Mouse (Mus musculus) forebrain, embryonic 12.5 days (tissue): Measurements from ENCODE around the gene Dennd2a. TPM values are rescaled to one million over a fixed set of nuclear protein-coding genes. Genes with fewer than 3 reads are reported as not detected.

Experiments used
- ATAC-seq: fragments of 200-750 bp; cut with Nextera tagmentation; 2 replicates; pipeline ENCODE4 v1.8.0; 2017; ENCODE audit warnings: moderate TSS enrichment; ENCODE audit not compliant: low FRiP score
- H3K27ac ChIP-seq: fragments of 300-500 bp; sonication (generic); 2 replicates; pipeline ENCODE4 v1.5.1; 2016; ENCODE audit warnings: mild to moderate bottlenecking
- H3K27me3 ChIP-seq: fragments of 300-500 bp; sonication (generic); 2 replicates; pipeline ENCODE4 v1.6.1; 2016; ENCODE audit warnings: mild to moderate bottlenecking
- H3K36me3 ChIP-seq: fragments of 300-500 bp; sonication (generic); replicated peaks from 2 replicates; pipeline ENCODE4 v1.6.1; 2016; ENCODE audit warnings: mild to moderate bottlenecking
- H3K4me1 ChIP-seq: fragments of 300-500 bp; sonication (generic); 2 replicates; pipeline ENCODE4 v1.6.1; 2016
- H3K4me2 ChIP-seq: fragments of 300-500 bp; sonication (generic); 2 replicates; pipeline ENCODE4 v1.6.1; 2016; ENCODE audit warnings: mild to moderate bottlenecking, moderate library complexity
- H3K4me3 ChIP-seq: fragments of 300-500 bp; sonication (generic); replicated peaks from 2 replicates; pipeline ENCODE4 v1.5.1; 2016; ENCODE audit warnings: mild to moderate bottlenecking
- H3K9ac ChIP-seq: fragments of 300-500 bp; sonication (generic); 2 replicates; pipeline ENCODE4 v1.6.1; 2016; ENCODE audit warnings: mild to moderate bottlenecking
- H3K9me3 ChIP-seq: fragments of 300-500 bp; sonication (generic); 2 replicates; pipeline ENCODE4 v1.6.1; 2016
- WGBS: fragments of 180-500 bp; shearing (Covaris S2); methylation state at CpG from one replicate; pipeline ENCODE4 v1.1.7; 2016; 5-methylcytosine and 5-hydroxymethylcytosine counted together
- polyA plus RNA-seq: library from polyadenylated mRNA; unstranded; fragments of >200 nt; fragmentation: Nextera tagmentation; extraction: Ambion mirVana; gene quantifications from 2 replicates; pipeline ENCODE4 v1.2.1, GENCODE M21; 2016

The Dennd2a gene
- polyA plus RNA-seq, 1 experiment from 2014 or later = 37.6 TPM

- Histone ChIP-seq H3K9ac (no peak overlapping the region), H3K4me3 (no peak overlapping the region), H3K36me3 (peaks cover 52% of the 10 kb centered on the region), H3K27ac (no peak overlapping the region), H3K4me2 (no peak overlapping the region), H3K4me1 (peaks cover 7% of the 10 kb centered on the region), H3K27me3 (no peaks in the 10 kb centered on the region), H3K9me3 (no peaks in the 10 kb centered on the region)
- no peak for ATAC-seq
- 93% methylated on average over 7 of the region's 7 CpGs for WGBS
These were observed 21.9 kb upstream of the Dennd2a start for GRCm38 (mm10) chr6:39579552-39579951.

- no peak for ATAC-seq
- Histone ChIP-seq H3K27me3 (no peaks in the 10 kb centered on the region), H3K4me2 (peak overlapping the region; percentile 80), H3K9me3 (no peaks in the 10 kb centered on the region), H3K27ac (peak overlapping the region; percentile 95; the same call in 1 of the 2 replicates), H3K4me3 (peak overlapping the region; percentile 77), H3K36me3 (peaks cover 17% of the 10 kb centered on the region), H3K4me1 (peaks cover 13% of the 10 kb centered on the region), H3K9ac (peak overlapping the region; percentile 75)
- 74% methylated on average over 7 of the region's 7 CpGs for WGBS
These were observed 17.3 kb upstream of the Dennd2a start for GRCm38 (mm10) chr6:39574951-39575350.

- 17% methylated on average over 10 of the region's 10 CpGs for whole genome bisulfite sequencing
- H3K9me3 ChIP-seq = no peaks in the 10 kb centered on the region
- H3K4me2 ChIP-seq = peak overlapping the region; percentile 80
- no peak for ATAC-seq
- peak overlapping the region; percentile 77 for H3K4me3 ChIP-seq
- no peaks in the 10 kb centered on the region for H3K27me3 ChIP-seq
- H3K9ac ChIP-seq = peak overlapping the region; percentile 75
- H3K4me1 ChIP-seq = peaks cover 13% of the 10 kb centered on the region
- H3K27ac ChIP-seq = peak overlapping the region; percentile 95
- H3K36me3 ChIP-seq = peaks cover 13% of the 10 kb centered on the region
These were observed 16.8 kb upstream of the Dennd2a start for GRCm38 (mm10) chr6:39574555-39574869.

DNA sequence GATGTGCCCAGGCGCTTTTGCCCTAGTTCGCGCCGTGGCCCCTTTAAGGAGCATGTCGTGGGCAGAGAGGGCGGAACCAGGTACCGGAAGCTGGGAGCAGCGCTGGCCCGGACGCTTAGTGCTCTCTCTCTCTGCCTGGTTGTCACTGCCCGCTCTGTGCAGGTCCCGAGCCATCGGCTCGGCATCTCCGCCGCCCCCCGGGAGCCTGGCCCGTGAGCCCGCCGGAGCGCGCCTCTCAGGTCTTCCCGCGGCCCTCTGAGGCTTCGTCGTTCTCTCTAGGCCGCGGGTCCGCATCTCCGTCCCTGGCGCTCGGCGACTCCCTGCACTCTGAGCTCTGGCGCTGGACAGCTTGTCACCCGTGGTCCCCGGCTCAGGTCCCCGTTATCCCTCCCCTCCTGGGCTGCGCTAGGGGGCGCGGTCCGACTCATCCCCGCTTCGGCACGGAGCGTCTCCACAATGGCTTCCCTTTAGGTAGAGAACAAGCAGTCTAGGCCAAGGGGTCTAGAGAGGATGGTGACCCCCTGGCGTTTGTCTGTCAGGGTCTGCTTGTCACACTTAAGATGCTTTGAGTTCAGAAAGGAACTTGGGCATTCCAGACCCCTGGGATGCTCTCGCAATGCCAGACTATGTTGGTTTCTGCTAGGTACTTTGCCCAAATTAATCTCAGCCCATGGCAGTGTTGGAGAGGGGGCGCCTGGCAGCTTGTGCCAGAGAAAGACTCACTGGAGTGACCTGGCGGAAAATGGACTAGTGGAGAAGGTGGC is 16.3 kb upstream of the Dennd2a start, which contains the start of gene Adck2:
Gene Adck2, plus strand, starts transcription at position 83 of the 764 bp plus-strand sequence.
- Histone ChIP-seq H3K27ac (peak within 1 kb of the TSS; percentile 95), H3K4me2 (peak within 1 kb of the TSS; percentile 80), H3K9ac (peak within 1 kb of the TSS; percentile 75), H3K4me3 (peak within 1 kb of the TSS; percentile 77), H3K4me1 (peaks cover 13% of the 10 kb centered on the region), H3K9me3 (no peaks in the 10 kb centered on the region), H3K36me3 (peaks cover 8% of the 10 kb centered on the region), H3K27me3 (no peaks in the 10 kb centered on the region)
- ATAC-seq = peak; percentile 97
- under 1% methylated on average over 46 of the region's 49 CpGs for WGBS

DNA sequence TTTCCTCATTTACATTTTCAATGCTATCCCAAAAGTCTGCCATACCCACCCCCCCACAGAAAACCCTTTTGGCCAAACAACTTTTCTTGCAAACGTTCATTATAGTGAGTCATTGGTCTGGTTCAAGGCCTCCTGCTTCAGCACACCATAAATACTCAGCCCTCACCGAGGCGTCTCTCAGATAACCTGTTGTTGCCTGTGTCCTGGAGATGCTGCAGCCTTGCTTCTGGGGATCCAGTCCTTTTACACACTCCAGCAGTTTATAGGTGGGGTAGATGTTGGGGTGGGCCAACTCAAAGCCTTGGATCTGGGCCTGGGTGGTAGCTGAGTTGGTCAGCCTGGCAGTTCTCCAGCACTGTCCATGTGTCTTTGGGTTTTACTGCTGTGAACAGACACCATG is 12.8 kb upstream of the Dennd2a start:
- 82% methylated on average over 3 of the region's 3 CpGs for WGBS
- Histone ChIP-seq H3K27ac (no peak overlapping the region), H3K9me3 (no peaks in the 10 kb centered on the region), H3K36me3 (no peaks in the 10 kb centered on the region), H3K4me3 (no peak overlapping the region), H3K4me1 (peaks cover 13% of the 10 kb centered on the region), H3K27me3 (0 out of 2 replicates have a peak, but pooled peaks cover 2% of the 10 kb centered on the region), H3K9ac (no peak overlapping the region), H3K4me2 (no peak overlapping the region)
- ATAC-seq = no peak

DNA sequence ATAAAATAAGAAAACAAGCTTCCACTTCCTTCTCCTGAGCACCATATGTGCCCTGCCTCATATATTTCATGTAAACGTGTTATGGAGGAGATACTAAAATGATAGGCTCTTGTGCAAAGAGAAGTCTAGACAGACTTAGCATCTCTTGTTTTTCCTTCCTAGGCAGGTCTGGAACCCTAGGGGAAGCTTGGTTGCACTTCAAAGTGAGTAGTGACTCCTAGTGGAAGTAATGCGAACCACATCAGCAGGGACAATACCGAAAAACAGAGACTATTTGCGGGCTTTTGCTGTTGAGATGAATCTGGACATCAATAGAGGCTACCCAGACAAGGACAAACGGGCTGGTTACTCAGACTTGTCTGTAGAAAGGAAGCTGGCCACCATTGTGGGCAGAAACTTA is 9.9 kb upstream of the Dennd2a start:
- no peak overlapping the region for H3K27ac ChIP-seq
- H3K4me1 ChIP-seq = no peaks in the 10 kb centered on the region
- no peak overlapping the region for H3K9ac ChIP-seq
- no peak for ATAC-seq
- H3K4me2 ChIP-seq = no peak overlapping the region
- H3K36me3 ChIP-seq = no peaks in the 10 kb centered on the region
- no peaks in the 10 kb centered on the region for H3K9me3 ChIP-seq
- no peak overlapping the region for H3K4me3 ChIP-seq
- 0 out of 2 replicates have a peak, but pooled peaks cover 2% of the 10 kb centered on the region for H3K27me3 ChIP-seq
- WGBS = 14% methylated on average over 5 of the region's 5 CpGs

GRCm38 (mm10) chr6:39562166-39563015 is 4.7 kb upstream of the Dennd2a start:
- H3K27me3 ChIP-seq = no peaks in the 10 kb centered on the region
- peak overlapping the region; percentile 2 for H3K4me2 ChIP-seq
- ATAC-seq = no peak; the same call in 1 of the 2 replicates
- no peaks in the 10 kb centered on the region for H3K9me3 ChIP-seq
- 21% methylated on average over 23 of the region's 23 CpGs for WGBS
- H3K27ac ChIP-seq = no peak overlapping the region
- no peaks in the 10 kb centered on the region for H3K36me3 ChIP-seq
- no peak overlapping the region for H3K4me3 ChIP-seq
- H3K9ac ChIP-seq = no peak overlapping the region
- peaks cover 21% of the 10 kb centered on the region for H3K4me1 ChIP-seq

- peak overlapping the region; percentile 2; the same call in 1 of the 2 replicates for H3K27ac ChIP-seq
- WGBS = 41% methylated on average over 6 of the region's 6 CpGs
- H3K27me3 ChIP-seq = no peaks in the 10 kb centered on the region
- no peak overlapping the region for H3K4me2 ChIP-seq
- no peak overlapping the region for H3K9ac ChIP-seq
- no peak for ATAC-seq
- no peaks in the 10 kb centered on the region for H3K36me3 ChIP-seq
- H3K4me3 ChIP-seq = no peak overlapping the region
- no peaks in the 10 kb centered on the region for H3K9me3 ChIP-seq
- H3K4me1 ChIP-seq = peaks cover 45% of the 10 kb centered on the region
These were observed 1.7 kb upstream of the Dennd2a start for GRCm38 (mm10) chr6:39559276-39559939.

- H3K4me3 ChIP-seq = peak overlapping the region; percentile 91
- ATAC-seq = peak; percentile 70
- peak overlapping the region; percentile 69 for H3K4me2 ChIP-seq
- H3K27me3 ChIP-seq = no peaks in the 10 kb centered on the region
- peak overlapping the region; percentile 96 for H3K9ac ChIP-seq
- H3K27ac ChIP-seq = peak overlapping the region; percentile 95
- H3K36me3 ChIP-seq = peaks cover 6% of the 10 kb centered on the region
- under 1% methylated on average over 33 of the region's 54 CpGs for WGBS
- no peaks in the 10 kb centered on the region for H3K9me3 ChIP-seq
- H3K4me1 ChIP-seq = peaks cover 58% of the 10 kb centered on the region
These were observed 587 bp downstream of the Dennd2a start for GRCm38 (mm10) chr6:39556900-39557659.

GRCm38 (mm10) chr6:39555648-39555945 is 2.1 kb downstream of the Dennd2a start:
- Histone ChIP-seq H3K4me1 (peaks cover 60% of the 10 kb centered on the region), H3K4me2 (peak overlapping the region; percentile 69), H3K36me3 (peaks cover 15% of the 10 kb centered on the region), H3K9me3 (no peaks in the 10 kb centered on the region), H3K9ac (peak overlapping the region; percentile 4; the same call in 1 of the 2 replicates), H3K27ac (no peak overlapping the region), H3K4me3 (peak overlapping the region; percentile 91; the same call in 1 of the 2 replicates), H3K27me3 (no peaks in the 10 kb centered on the region)
- 84% methylated on average over 2 of the region's 2 CpGs for WGBS
- ATAC-seq = no peak

DNA sequence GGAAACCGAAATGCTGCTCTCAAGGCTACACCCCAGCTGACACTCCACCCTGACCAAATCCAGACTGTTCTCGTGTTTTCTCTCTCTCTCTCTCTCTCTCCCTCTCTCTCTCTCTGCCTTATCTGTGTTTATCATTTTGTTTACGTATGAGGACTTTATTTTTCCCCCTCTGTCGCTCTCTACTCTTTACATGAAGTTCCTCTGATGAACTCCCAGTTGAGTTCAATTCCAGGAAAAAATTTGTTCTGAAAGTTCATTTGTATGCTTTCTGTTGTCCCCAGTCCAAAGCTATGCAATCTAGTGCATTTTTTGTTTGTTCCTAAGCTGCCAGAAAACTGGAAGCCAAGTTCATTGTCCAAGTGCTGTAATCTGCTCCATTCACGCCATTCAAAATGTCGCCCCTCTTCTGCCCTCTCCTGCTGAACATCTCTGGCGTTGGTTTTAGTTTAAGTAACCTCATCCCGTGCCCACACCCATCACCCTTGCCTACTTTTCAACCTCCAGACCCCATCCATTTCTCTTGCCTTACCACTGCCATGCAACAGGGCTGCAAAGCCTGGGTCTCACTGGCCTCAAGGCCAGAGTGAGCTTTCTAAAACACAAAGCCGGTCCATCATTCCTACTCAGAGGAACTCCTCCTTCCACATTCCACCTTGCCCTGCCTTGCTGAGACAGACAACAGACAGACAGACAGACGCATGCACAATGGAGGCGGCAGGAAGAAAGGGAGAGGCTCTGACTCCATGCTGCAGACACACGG is 2.6 kb downstream of the Dennd2a start:
- 63% methylated on average over 11 of the region's 12 CpGs for WGBS
- Histone ChIP-seq H3K4me2 (peak overlapping the region; percentile 69), H3K9me3 (no peaks in the 10 kb centered on the region), H3K27me3 (no peaks in the 10 kb centered on the region), H3K27ac (no peak overlapping the region), H3K36me3 (peaks cover 15% of the 10 kb centered on the region), H3K4me1 (peaks cover 60% of the 10 kb centered on the region), H3K9ac (peak overlapping the region; percentile 4; the same call in 1 of the 2 replicates), H3K4me3 (peak overlapping the region; percentile 91; the same call in 1 of the 2 replicates)
- ATAC-seq = no peak
